1 mouse cellular context compared by ENCODE assay signal in the genomic region with DNA sequence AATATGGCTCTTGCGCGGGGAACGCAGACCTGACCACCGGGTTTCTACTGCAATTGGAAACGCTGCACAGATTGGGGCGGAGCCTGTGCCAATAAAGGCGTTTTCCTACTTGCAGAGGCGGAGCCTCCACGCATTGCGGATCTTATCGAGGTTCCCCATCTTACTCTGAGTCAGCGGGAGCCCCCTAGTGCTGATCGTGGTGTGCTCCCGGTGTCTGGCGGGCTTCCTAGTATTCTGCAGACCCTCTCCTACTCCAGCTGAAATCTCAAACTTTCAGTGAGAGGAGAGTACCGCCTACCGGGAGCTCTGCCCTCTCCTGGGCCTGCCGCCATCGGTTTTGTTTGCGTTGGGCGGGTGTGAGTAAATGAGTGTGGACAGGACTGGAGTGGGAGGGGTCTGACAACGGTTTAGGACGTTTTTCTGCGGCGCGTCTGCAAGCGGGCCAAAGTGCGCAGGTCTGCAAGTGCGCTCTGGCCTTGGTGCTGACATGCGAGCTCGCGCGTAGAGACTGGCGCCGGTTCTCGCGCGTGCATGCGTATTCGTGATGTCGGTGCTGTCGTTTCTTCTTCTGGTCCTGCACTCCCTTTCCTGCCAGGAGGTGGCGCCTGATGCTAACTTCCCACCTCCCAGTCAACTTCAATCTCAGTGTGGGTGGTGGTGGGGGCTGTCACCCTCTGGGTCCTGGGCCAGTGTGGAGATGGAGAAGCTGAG.
A peak's percentile ranks its signal among the peaks of the same experiment; 100 is the strongest.
TF ChIP-seq lines count a peak whose summit lies in the region.

No protein-coding gene starts in this region.

TF ChIP-seq in myocyte, 11 proteins besides CTCF, POLR2A, EP300 and RAD21:
- TF ChIP-seq SRF (IDR thresholded peaks at IDR 0.05; ENCODE audit: control insufficient read depth, insufficient read length, low read depth), result peak; percentile 58
- TF ChIP-seq E2F4 (IDR thresholded peaks at IDR 0.05; ENCODE audit: insufficient read depth), result no peak
- no peak for TF ChIP-seq TCF12 (IDR thresholded peaks at IDR 0.05; ENCODE audit: insufficient read depth, poor library complexity, severe bottlenecking)
- peak; percentile 97 for TF ChIP-seq REST (IDR thresholded peaks at IDR 0.05; ENCODE audit: insufficient read depth, insufficient read length)
